Mouse (Mus musculus) adrenal gland, adult 18-20 months (tissue): ENCODE results near the gene Birc3. TPM values are rescaled to one million over a fixed set of nuclear protein-coding genes. Genes with fewer than 3 reads are reported as not detected.
"Not testable (repeated sequence)": the region's sequence is repeated elsewhere in the genome, so short reads cannot be mapped to it uniquely, and the experiment has no call there.

Source experiments
- DNase-seq, 2 experiments: peaks; one replicate each; pipeline ENCODE4 v3.0.0; 2021 to 2022; ENCODE audit warnings: low spot score in 2 of 2
- total RNA-seq, 2 experiments: library from RNA; stranded (reverse); gene quantifications; 1 replicate in 1 of 2; 2 replicates in 1 of 2; pipeline ENCODE4 v1.2.3; 2021

Birc3 gene
- total RNA-seq, 2 experiments from 2014 or later: 13.8 to 26.3 TPM

- no peak for DNase-seq
Measured at GRCm38 (mm10) chr9:7868838-7869491, 4.0 kb downstream of the Birc3 start.

GRCm38 (mm10) chr9:7867981-7868380 is 5.0 kb downstream of the Birc3 start:
- DNase-seq: no peak

GRCm38 (mm10) chr9:7866981-7867380 is 6.0 kb downstream of the Birc3 start:
- DNase-seq: not testable (repeated sequence)

GRCm38 (mm10) chr9:7860976-7861375 is 12.0 kb downstream of the Birc3 start:
- DNase-seq: no peak

GRCm38 (mm10) chr9:7855912-7856311 is 17.1 kb downstream of the Birc3 start:
- DNase-seq: no peak

- no peak for DNase-seq
Measured at GRCm38 (mm10) chr9:7855374-7855773, 17.6 kb downstream of the Birc3 start.

- DNase-seq: not testable (repeated sequence)
Measured at GRCm38 (mm10) chr9:7854196-7854595, 18.8 kb downstream of the Birc3 start.

GRCm38 (mm10) chr9:7852346-7853230 is 20.4 kb downstream of the Birc3 start:
- DNase-seq: no peak

GRCm38 (mm10) chr9:7851841-7852240 is 21.1 kb downstream of the Birc3 start:
- DNase-seq: no peak

- DNase-seq: no peak
Measured at GRCm38 (mm10) chr9:7848191-7848590, 24.8 kb downstream of the Birc3 start.

GRCm38 (mm10) chr9:7846667-7847199 is 26.3 kb downstream of the Birc3 start:
- DNase-seq: no peak

- DNase-seq: no peak
Measured at GRCm38 (mm10) chr9:7845216-7845895, 27.6 kb downstream of the Birc3 start.

- DNase-seq: peak in 1 of 2 experiments; percentile 46
Measured at GRCm38 (mm10) chr9:7841221-7841620, 31.8 kb downstream of the Birc3 start.

- peak in 1 of 2 experiments; percentile 48 for DNase-seq
Measured at GRCm38 (mm10) chr9:7837806-7838440, 35.1 kb downstream of the Birc3 start.

GRCm38 (mm10) chr9:7836905-7837805 is 35.8 kb downstream of the Birc3 start, which contains the start of gene Birc2:
Gene Birc2 (minus strand): TSS chr9:7837064.
- DNase-seq: peak; percentile 92 to 94

- DNase-seq: peak; percentile 35 to 43
Measured at GRCm38 (mm10) chr9:7836331-7836730, 36.7 kb downstream of the Birc3 start.

- DNase-seq: no peak
Measured at GRCm38 (mm10) chr9:7835302-7835701, 37.7 kb downstream of the Birc3 start.

- no peak for DNase-seq
Measured at GRCm38 (mm10) chr9:7833421-7833820, 39.6 kb downstream of the Birc3 start.
